Mouse (Mus musculus): ENCODE data around the gene Creld2. TPM values are rescaled to one million over a fixed set of nuclear protein-coding genes. Genes with fewer than 3 reads are reported as not detected.
A peak's percentile ranks its signal among the peaks of the same experiment; 100 is the strongest.

Gene Creld2
- total RNA-seq, 2 experiments from 2014 or later: 76.0 to 139 TPM

DNA sequence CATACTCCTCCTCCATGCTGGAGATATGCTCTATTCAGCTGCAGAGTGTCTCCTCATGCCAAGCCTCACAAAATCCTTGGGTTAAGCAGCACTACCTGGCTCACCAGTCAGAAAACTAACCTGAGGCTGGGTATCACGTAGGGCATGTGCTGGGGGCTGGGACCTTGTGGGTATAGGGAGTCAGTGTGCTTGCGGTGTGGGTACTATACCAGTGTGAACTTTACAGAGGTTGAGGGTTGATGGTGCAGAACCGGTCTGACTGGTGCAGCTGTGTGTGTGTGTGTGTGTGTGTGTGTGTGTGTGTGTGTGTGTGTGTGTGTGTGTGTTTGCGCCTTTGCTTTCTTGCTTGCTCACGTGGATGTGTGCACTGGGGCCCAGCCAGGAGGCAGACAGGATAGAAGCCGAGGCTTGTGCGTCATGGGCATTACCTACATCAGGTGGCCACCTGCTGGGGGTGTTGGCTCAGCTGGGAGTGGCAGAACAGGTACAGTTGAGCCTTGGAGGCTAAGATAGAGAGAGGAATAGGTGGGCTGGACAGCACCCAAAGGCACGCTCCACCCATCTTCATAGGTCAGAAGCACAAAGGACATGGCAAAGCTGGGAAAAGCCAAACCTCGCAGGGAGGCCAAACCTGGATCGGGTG is 32.2 kb downstream of the Creld2 start:
- no peak for ATAC-seq (replicated peaks; ENCODE audit: poor library complexity, severe bottlenecking)

DNA sequence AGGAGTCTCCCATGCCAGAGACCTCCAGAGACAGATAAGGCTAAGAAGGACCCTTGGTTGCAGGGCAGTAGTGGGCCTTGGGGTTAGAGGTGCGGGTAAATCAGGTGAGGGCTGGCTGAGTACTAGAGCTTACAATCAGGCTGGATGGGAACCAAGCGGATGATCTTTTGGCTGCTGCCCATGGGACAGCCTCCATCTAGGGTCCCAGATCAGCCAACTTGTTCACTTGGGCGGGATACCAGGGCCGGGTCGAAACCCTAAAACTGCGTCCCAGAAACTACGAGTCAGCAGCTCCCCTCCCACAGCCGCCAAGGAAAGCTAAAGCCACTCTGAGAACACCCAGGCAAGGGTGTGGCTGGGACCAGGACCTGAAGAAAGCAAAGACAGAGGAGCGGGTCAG is 33.7 kb downstream of the Creld2 start:
- no peak for ATAC-seq (replicated peaks; ENCODE audit: poor library complexity, severe bottlenecking)

DNA sequence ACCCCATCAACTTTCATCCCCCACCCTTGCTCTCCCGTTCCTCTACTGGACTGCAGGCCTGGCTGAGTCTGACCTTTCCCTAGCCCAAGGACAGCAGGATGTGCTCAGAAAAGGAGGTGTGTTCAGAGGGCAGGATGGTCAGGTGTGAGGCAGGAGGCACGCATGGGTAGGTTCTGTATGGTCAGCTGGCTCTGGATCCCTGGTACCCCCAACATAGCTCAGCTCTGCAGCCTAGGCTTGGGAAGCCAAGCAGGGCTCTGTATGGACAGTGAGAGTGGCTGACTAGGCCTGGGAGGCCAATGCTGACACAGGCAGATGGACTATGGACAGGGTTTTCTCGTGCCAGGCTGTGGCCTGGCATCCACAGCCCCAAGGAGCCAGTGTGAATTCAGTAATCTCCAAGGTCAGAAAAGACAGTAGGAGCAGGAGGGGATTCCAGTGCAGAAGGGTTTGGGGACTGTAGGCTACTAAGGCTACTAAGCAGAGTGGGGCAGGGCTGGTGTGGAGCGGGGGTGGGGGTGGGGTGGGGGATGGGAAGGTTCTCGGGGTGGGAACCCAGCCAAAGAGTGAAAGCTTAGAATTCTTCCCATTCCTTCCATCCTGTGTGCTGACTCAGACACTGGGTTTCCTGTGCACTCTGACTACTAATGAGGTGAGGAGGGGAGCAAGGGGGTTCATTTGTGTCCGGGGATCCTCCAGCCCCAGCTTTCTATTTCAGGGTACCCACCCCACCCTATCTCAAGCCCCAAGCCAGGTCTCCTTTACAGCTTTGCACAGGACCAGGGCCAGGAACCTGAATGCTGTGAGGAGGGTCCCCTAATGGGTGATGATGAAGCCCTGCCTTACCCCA is 34.9 kb downstream of the Creld2 start:
- no peak for ATAC-seq (replicated peaks; ENCODE audit: poor library complexity, severe bottlenecking)

DNA sequence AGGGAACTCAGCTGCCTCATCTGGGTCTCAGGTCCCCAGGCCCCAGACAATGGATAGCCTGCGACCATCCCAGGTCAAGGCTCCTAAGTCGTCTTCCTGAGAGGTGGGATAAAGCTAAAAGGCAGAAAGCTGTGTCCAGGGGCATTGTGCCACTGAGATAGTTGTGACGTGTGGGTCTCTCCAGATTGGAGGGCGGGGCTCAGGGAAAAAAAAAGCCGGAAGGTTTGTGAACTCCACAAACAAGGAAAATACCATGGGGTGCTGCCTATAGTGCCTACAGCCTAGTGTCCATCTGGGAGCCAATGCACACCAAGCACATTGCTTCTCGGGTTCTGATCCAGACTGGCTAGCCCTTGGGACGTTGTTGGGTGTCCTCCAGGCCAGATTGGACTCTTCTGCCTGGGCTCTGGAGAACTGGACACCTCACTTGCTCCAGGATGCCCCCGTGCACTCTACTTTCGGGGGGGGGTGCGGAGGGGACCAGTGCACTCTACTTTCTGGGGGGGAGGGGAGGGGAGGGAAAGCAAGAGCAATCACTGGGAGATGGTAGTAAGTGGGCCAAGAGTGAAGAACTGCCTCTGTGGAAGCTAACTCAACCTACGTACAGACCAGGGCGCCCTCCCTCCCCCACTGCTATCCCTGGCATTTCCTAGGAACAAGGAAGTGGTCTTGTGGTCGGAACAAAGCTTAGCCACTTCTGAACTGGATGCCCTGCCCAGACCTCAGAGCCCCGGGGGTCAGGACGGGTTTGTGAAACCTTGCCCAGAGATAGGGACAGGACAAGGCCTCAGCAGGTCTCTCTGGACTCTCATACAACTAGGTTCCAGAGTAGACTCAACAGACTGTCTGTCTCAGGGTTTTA is 35.8 kb downstream of the Creld2 start:
- ATAC-seq (replicated peaks; ENCODE audit: poor library complexity, severe bottlenecking): peak; percentile 88

DNA sequence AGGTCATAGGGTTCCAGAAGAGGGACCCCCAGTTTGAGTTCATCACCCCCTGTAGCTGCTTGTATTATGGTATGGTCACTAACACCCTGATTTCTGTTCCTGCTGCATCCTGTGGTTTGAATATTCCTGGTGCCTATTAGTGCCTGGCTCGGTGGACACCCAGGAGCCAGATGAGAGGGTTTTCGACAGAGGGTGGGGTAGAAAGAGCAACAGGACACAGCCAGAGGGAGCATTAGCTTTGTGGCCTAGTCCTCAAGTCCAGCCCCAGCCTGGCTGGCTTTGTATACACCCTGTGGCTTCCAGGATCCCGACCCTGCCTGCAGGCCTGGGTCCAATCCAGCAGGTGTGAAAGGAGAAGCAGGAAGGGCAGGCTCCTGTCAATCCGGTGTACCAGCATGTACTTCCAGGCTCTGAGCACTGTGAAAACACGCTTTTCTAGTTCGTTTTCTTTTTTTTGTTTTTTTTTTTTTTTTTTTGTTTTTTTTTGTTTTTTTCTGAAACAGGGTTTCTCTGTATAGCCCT is 36.5 kb downstream of the Creld2 start:
- no peak for ATAC-seq (replicated peaks; ENCODE audit: poor library complexity, severe bottlenecking)

DNA sequence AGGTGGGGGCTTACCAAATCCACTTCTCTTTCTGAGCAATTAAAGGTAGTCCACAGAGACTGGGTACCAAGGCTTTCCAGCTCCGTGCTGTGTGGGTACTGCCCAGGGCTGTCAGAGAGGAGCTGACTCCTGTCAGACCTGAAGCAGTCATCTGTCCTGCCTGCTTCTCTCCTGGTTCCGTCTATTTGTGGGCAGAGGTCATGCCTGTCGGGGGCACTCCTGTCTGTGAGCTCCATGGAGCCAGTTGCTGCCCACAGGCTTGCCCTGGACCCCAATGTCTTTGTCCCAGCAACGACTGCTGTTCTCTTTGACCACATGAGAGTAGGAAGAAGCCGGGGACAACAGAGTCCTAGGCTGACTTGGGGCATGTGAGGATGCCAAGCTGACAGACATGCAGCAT is 37.2 kb downstream of the Creld2 start:
- ATAC-seq (replicated peaks; ENCODE audit: poor library complexity, severe bottlenecking): no peak

DNA sequence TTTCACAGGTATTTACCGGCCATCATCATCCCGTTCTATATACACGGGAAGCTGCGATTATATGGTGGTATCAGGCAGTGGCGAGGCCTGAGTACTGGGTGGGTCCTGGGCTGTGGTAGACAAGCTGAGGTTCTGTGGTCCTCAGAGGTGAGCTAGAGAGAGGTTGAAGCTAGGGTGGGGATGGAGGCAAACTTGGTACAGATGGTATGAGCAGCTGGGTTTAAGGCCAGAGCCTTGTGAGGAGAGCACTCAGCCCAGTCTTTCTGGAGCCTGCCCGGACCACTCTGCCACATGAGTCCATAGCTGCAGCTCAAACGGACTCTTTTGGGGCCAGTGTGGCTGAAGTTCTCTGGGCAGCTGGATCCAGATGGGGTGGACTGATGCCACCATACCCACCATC is 37.9 kb downstream of the Creld2 start:
- ATAC-seq (replicated peaks; ENCODE audit: poor library complexity, severe bottlenecking): no peak

DNA sequence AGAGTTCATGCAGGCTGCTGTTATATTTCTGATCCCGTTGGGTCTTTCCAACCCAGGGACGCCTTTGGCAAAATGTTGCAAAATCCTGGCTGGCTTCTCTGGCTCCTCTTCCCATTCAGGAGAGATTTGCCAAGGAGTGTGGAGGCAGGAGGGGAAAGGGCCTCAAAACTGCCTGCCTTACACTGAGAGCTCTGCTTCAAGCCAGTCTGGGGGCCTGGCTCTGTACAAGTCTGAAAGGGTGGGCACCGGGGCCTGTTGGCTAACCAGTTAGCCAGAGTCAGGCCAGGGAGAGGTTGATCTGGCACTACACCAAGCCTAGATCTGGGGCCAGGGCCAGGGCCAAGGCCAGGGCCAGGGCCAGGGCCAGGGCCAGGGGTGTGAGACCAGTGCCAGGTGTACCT is 38.7 kb downstream of the Creld2 start:
- no peak for ATAC-seq (replicated peaks; ENCODE audit: poor library complexity, severe bottlenecking)

DNA sequence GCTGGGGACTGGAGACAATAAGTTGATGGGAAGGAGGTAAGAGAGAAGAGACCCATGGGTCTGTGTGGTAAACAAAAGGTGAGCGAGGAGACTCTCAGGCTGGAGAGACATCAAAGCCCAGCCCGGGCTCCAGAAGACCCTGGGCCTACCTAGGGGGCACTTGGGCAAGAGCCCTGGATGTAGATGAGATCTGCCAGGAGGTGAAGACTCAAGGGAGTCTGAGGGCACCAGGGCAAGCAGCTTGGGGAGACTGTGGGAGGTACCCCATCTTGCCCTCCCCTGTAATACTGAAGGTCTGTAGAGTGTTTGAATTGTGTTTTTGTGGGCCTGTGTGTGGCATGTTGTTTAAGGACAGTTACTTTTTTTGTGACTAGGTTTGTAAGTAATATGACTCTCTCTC is 39.3 kb downstream of the Creld2 start:
- ATAC-seq (replicated peaks; ENCODE audit: poor library complexity, severe bottlenecking): no peak

DNA sequence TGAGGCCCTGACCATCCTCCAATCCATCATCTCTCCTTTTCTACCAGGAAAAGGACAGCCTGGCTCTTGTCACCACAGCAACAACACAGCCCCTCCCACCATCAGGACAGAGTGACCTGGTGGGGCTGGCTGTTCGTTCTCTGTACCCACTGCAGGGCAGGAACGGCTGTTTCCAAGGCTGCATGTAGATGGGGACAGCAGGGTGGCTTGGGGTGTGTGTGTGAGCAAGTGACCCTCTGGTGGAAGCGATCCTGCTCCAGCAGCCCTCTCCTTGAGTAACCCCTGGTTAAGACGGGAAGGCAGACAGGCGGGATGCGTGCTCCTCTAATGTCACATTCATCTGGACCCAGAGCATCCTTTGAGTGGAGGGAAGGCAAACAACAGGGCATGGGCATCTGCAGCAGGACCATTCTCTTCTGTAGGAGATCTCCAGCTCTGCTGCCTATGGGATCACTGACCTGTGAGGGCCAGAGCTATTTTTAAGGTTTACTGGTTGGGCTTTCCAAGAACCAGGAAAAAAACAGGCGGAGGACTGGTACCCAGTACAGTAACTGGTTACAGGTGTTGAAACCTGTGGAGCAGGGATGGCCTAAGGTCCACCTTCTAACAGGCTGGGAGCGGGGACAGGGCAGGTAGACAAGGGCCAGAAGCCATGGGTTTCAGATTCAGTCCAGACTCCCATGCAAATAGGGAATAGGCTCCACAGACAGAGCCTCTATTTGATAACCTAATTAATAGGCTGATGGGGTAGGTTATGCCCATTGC is 39.9 kb downstream of the Creld2 start:
- ATAC-seq (replicated peaks; ENCODE audit: poor library complexity, severe bottlenecking): no peak

DNA sequence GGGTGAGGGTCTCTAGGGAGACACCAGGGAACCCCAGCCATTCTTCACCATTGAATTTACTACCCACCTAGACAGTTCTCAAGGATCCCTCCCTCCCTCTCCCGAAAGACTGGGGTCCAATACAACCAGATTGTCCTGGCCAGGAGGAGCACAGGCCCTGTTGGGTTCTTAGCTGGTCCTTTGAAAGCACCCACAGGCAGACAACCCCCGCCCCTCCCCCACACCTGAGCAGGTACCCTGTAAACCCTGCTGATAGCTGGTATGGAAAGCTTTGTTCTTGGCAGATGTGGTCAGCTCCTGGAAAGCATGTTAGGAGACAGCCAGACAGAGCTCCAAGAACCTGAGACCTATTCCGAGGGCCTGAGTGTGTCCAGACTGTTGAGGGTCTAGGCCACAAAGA is 41.3 kb downstream of the Creld2 start:
- no peak for ATAC-seq (replicated peaks; ENCODE audit: poor library complexity, severe bottlenecking)

DNA sequence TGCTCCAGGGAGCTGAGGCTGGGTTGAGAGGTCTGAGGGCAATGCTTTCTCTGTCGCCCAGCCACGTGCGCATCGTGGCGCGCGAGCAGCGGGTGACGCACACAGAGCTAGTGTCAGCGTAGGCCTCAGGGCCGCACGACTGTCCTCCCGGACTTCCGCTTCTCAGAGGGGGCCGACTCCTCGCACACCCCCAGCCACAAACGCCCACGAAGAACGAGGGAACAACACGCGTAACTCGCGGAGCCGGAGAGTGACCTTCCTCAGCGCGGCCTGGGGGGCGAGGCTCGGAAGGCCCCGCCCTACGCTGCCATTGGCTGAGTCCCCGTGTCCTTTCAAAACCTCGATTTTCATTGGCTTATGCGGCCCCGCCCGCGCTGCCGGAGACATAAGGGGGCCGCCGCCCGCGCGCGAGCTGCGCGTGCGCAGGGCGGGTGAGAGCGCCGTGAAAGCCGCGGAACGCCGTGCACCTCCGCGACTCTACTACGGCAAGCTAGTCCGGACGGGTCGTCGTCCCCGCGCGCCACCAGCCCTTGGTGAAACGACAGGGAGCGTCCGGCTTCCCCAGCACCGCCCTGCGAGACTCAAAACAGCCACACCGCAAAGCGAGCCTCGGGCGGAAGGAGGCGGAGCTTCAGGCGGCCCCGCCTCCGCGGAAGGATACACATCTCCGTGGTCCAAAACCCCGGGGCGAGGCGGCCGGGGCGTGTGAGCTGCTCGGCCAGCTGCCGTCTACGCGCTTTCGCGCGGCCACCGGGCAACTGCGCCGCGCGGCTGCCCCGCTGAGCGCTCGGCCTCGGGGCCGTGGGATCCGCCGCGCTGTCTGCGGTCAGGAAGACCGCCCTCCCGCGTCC is 42.6 kb downstream of the Creld2 start, which contains the start of gene Pim3:
TSS of gene Pim3 (plus strand) at position 415 of the 851 bp plus-strand sequence.
- ATAC-seq (replicated peaks; ENCODE audit: poor library complexity, severe bottlenecking): peak; percentile 75

DNA sequence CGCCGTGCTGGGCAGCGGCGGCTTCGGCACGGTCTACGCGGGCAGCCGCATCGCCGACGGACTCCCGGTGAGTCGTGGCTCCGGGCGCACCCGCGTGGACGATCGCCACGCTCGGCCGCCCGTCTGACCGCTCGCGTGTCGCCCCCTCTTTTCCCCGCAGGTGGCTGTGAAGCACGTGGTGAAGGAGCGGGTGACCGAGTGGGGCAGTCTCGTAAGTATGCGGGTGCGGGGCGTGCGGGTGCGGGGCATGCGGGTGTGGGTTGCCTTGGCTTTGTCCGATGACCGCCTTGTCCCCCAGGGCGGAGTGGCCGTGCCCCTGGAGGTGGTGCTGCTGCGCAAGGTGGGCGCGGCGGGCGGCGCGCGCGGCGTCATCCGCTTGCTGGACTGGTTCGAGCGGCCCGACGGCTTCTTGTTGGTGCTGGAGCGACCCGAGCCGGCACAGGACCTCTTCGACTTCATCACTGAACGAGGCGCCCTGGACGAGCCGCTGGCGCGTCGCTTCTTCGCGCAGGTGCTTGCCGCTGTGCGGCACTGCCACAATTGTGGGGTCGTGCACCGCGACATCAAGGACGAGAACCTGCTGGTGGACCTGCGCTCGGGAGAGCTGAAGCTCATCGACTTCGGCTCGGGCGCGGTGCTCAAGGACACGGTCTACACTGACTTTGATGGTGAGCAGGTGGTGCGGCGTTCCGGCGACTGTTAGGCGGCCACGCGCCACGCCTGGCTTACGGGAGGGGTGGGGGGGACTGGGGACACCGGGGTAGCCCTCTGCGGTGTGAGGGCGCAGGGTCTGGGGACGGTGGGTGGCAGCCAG is 43.6 kb downstream of the Creld2 start:
- ATAC-seq (replicated peaks; ENCODE audit: poor library complexity, severe bottlenecking): no peak

DNA sequence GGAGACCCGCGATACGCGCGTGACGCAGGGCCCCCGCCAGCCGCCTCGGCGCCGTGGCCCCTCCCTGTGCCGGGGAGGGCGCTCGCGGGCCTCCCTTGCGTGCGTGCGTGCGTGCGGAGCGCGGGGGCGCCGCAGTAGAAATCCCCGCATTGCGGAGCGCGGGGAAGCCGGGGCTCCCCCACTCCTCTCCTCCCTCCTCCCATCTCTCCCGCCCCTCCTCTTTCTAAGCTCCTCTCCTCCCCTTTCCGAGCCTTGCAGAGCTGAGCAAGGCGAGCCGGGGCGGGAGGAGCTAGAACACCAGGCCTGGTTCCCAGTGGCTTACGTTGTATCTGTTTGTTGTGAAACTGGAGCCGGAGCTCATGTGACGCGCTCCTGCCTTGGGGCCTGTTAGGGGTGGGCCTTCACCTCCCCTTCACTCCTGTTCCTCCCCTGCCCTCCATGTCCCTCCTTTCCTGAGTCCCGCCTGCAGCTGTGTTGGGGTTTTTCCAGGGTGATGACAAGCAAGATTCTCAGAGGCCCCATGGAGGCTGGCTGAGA is 44.3 kb downstream of the Creld2 start:
- peak; percentile 61 for ATAC-seq (replicated peaks; ENCODE audit: poor library complexity, severe bottlenecking)

DNA sequence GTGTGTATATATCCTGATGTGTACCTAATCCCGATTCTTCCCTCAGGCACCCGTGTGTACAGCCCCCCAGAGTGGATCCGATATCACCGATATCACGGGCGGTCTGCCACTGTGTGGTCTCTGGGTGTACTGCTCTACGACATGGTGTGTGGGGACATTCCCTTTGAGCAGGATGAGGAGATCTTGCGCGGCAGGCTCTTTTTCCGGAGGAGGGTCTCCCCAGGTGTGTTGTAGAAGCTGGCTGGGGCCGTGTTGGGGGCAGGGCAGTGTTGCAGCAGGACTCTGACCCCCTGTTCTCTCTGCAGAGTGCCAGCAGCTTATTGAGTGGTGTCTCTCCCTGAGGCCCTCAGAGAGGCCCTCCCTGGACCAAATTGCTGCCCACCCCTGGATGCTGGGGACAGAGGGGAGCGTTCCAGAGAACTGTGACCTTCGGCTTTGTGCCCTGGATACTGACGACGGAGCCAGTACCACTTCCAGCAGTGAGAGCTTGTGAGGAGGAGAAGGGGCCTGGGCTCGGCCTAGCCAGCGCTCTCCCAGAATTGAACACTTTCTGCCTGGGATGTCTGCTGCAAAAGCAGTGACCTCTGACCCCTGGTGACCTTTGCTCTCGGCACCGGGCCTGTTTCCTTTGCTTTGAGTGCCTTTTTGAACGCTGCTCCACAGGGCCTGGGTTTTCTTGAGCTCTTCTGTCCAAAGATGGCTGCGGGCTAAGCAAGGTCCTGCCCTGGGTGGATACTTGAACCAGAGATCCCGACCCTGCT is 45.0 kb downstream of the Creld2 start:
- ATAC-seq (replicated peaks; ENCODE audit: poor library complexity, severe bottlenecking): no peak

DNA sequence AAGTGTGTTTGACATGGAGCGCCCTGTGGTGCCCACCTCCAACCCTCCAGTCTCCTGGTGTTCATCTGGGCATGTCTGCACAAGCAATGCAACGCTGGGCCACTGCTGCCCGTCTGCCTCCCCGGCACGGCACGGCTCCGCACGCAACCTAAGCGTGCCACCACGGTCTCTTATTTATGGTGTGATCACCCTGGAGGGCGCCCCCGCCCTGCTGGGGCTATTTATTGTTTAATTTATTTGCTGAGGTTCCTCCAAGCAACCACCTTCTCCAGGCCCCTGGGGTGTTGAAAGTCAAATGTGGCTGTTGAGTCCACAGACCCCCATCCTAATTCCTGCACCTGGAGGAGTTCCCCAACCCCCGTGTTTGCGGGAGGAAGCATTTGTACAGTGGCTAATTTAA is 45.6 kb downstream of the Creld2 start:
- ATAC-seq (replicated peaks; ENCODE audit: poor library complexity, severe bottlenecking): no peak

Measured in granulocyte monocyte progenitor cell, adult 5-6 weeks (primary cell).